Comparison of ENCODE assay signal across 17 mouse cellular contexts in the genomic region with DNA sequence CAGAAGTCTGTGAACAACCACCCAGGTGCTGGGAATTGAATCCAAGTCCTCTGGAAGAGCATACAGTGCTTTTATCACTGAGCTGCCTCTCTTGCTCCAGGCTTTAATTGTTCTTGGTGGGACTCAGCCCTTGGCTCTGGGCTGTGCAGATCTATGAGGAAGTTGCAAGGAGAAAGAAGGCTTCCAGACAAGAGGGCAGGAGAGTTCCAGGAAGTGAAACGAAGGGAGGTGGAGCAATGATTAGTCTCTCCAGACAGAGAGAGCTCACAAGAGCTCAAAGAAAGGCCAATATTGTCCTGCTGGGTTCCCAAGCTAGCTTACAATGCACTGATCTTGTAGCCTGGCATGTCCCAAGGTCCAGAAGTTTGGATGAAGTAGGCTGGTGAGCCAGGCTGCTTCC. TPM values are rescaled to one million over a fixed set of nuclear protein-coding genes. Genes with fewer than 3 reads are reported as not detected.
DNase-seq lines count a peak whose midpoint lies in the region; ATAC-seq and TF ChIP-seq lines count a peak whose summit lies in the region.
"Had no signal": no experiment of that assay in that cellular context is flagged by ENCODE, and none has a peak within 500 bp of the region (broad histone marks: within the 10 kb centered on the region; RNA-seq: fewer than 3 reads in every experiment).

No protein-coding gene starts in this region.

- DNase-seq in lung, postnatal 36 days, result peak; percentile 34
- DNase-seq in lung, postnatal 10 days, result no peak
- peak; percentile 25 for DNase-seq in stomach, postnatal 0 days (ENCODE audit: low spot score)
- no peak for DNase-seq in T-cell, adult 2 months (ENCODE audit: low spot score)
- DNase-seq in spleen, adult 18-20 months, result no peak
- DNase-seq: adrenal gland, adult 8-10 months; kidney, adult 18-20 months; layer of hippocampus, postnatal 36 days; left cerebral cortex, postnatal 4 days; thymus, postnatal 4 days had no signal

- peaks cover 49% of the 10 kb centered on the region for H3K4me1 ChIP-seq in forebrain, embryonic 13.5 days
- peaks cover 31% of the 10 kb centered on the region for H3K4me1 ChIP-seq in forebrain, embryonic 15.5 days
- H3K4me1 ChIP-seq in stomach, postnatal 0 days (replicated peaks; ENCODE audit: control insufficient read depth, insufficient read depth), result no peaks in the 10 kb centered on the region

- no peak for TF ChIP-seq CTCF in stomach, postnatal 0 days (IDR thresholded peaks at IDR 0.05; ENCODE audit: low read depth)

- no peaks in the 10 kb centered on the region for H3K9me3 ChIP-seq in forebrain, embryonic 13.5 days (replicated peaks)
- no peaks in the 10 kb centered on the region for H3K9me3 ChIP-seq in forebrain, embryonic 15.5 days
- no peaks in the 10 kb centered on the region for H3K9me3 ChIP-seq in stomach, postnatal 0 days (ENCODE audit: control insufficient read depth, low read length)
- H3K9me3 ChIP-seq: embryonic facial prominence, embryonic 12.5 days; hindbrain, embryonic 12.5 days; liver, embryonic 12.5 days; midbrain, embryonic 15.5 days had no signal

- no peak for ATAC-seq in forebrain, embryonic 13.5 days
- ATAC-seq in forebrain, embryonic 15.5 days (replicated peaks), result no peak
- ATAC-seq in granulocyte monocyte progenitor cell, adult 5-6 weeks (replicated peaks; ENCODE audit: poor library complexity, severe bottlenecking), result peak; percentile 86
- peak; percentile 72 for ATAC-seq in stomach, postnatal 0 days (ENCODE audit: low FRiP score, low TSS enrichment)
- ATAC-seq: liver, embryonic 12.5 days; midbrain, embryonic 15.5 days had no signal

- WGBS in forebrain, embryonic 13.5 days, result 75% methylated on average over 1 of the region's 1 CpGs
- WGBS in forebrain, embryonic 15.5 days, result 55% methylated on average over 1 of the region's 1 CpGs
- 50% methylated on average over 1 of the region's 1 CpGs for WGBS in stomach, postnatal 0 days

- no peak for TF ChIP-seq EP300 in stomach, postnatal 0 days (optimal IDR thresholded peaks at IDR 0.05)

- H3K27ac ChIP-seq in forebrain, embryonic 13.5 days, result 0 out of 2 replicates have a peak overlapping the region, but pooled peaks have one; percentile 7
- no peak overlapping the region; the same call in 1 of the 2 replicates for H3K27ac ChIP-seq in forebrain, embryonic 15.5 days (replicated peaks)
- H3K27ac ChIP-seq in stomach, postnatal 0 days (replicated peaks), result peak overlapping the region; percentile 56
- H3K27ac ChIP-seq: embryonic facial prominence, embryonic 12.5 days; hindbrain, embryonic 12.5 days; liver, embryonic 12.5 days; midbrain, embryonic 15.5 days had no signal

- H3K36me3 ChIP-seq in forebrain, embryonic 13.5 days (ENCODE audit: poor library complexity, severe bottlenecking), result 0 out of 2 replicates have a peak, but pooled peaks cover 4% of the 10 kb centered on the region
- H3K36me3 ChIP-seq in forebrain, embryonic 15.5 days, result no peaks in the 10 kb centered on the region
- no peaks in the 10 kb centered on the region for H3K36me3 ChIP-seq in stomach, postnatal 0 days (ENCODE audit: control insufficient read depth, insufficient read depth, low read length)
- H3K36me3 ChIP-seq: hindbrain, embryonic 12.5 days; midbrain, embryonic 15.5 days had no signal

- H3K27me3 ChIP-seq in forebrain, embryonic 13.5 days, result no peaks in the 10 kb centered on the region
- H3K27me3 ChIP-seq in forebrain, embryonic 15.5 days, result no peaks in the 10 kb centered on the region
- H3K27me3 ChIP-seq in stomach, postnatal 0 days (ENCODE audit: control insufficient read depth, insufficient read depth, low read length), result no peaks in the 10 kb centered on the region
- H3K27me3 ChIP-seq: embryonic facial prominence, embryonic 12.5 days; liver, embryonic 12.5 days; midbrain, embryonic 15.5 days had no signal

- no peak overlapping the region for H3K9ac ChIP-seq in forebrain, embryonic 13.5 days
- H3K9ac ChIP-seq in forebrain, embryonic 15.5 days (replicated peaks), result no peak overlapping the region
- H3K9ac ChIP-seq in stomach, postnatal 0 days (ENCODE audit: low read length), result no peak overlapping the region
- H3K9ac ChIP-seq: embryonic facial prominence, embryonic 12.5 days; hindbrain, embryonic 12.5 days; liver, embryonic 12.5 days; midbrain, embryonic 15.5 days had no signal

- no peak overlapping the region for H3K4me3 ChIP-seq in forebrain, embryonic 13.5 days
- H3K4me3 ChIP-seq in forebrain, embryonic 15.5 days, result no peak overlapping the region
- no peak overlapping the region for H3K4me3 ChIP-seq in stomach, postnatal 0 days (ENCODE audit: low read depth, low read length)
- H3K4me3 ChIP-seq: embryonic facial prominence, embryonic 12.5 days; hindbrain, embryonic 12.5 days; liver, embryonic 12.5 days; midbrain, embryonic 15.5 days had no signal

- H3K4me2 ChIP-seq in forebrain, embryonic 13.5 days, result no peak overlapping the region
- H3K4me2 ChIP-seq in forebrain, embryonic 15.5 days (replicated peaks), result no peak overlapping the region
- no peak overlapping the region for H3K4me2 ChIP-seq in stomach, postnatal 0 days (replicated peaks; ENCODE audit: low read depth)
- H3K4me2 ChIP-seq: embryonic facial prominence, embryonic 12.5 days; hindbrain, embryonic 12.5 days; liver, embryonic 12.5 days; midbrain, embryonic 15.5 days had no signal

RNA-seq across cellular contexts. Expression of a gene that starts 27.4 kb away (rescaled TPM):
- 22.8 and 23.3 TPM in 2 replicates for polyA plus RNA-seq in forebrain, embryonic 13.5 days (2015; fragmentation: Nextera tagmentation; extraction: Ambion mirVana)
- polyA plus RNA-seq in forebrain, embryonic 15.5 days (2015; fragmentation: Nextera tagmentation; extraction: Ambion mirVana), result 26.4 and 30.8 TPM in 2 replicates
- 25.2 and 29.7 TPM in 2 replicates for total RNA-seq in granulocyte monocyte progenitor cell, adult 5-6 weeks (2014; fragmentation: Nextera tagmentation)
- 9.5 and 12.6 TPM in 2 replicates for total RNA-seq in granulocyte monocyte progenitor cell, adult 5-6 weeks (2017)
- polyA plus RNA-seq in stomach, postnatal 0 days (2015; fragmentation: Nextera tagmentation; extraction: Ambion mirVana), result 6.2 and 6.4 TPM in 2 replicates

Comparison
In these comparisons a context has a peak if more than half of its experiments do, and no peak if none do; other contexts are left out.
1. DNase-seq: peak in lung, postnatal 36 days (single experiment) and stomach, postnatal 0 days (single experiment); none in lung, postnatal 10 days (single experiment), T-cell, adult 2 months (single experiment) and spleen, adult 18-20 months (0 of 2).
2. ATAC-seq: peak in granulocyte monocyte progenitor cell, adult 5-6 weeks (single experiment) and stomach, postnatal 0 days (single experiment); none in forebrain, embryonic 13.5 days (single experiment) and forebrain, embryonic 15.5 days (single experiment).